Mouse (Mus musculus) inflammation-experienced regulatory T-cells (primary cell): Measurements from ENCODE around the gene Olfr1393. TPM values are rescaled to one million over a fixed set of nuclear protein-coding genes. Genes with fewer than 3 reads are reported as not detected.

ENCODE experiments used
- polyA plus RNA-seq, 2 experiments: library from polyadenylated mRNA; unstranded; fragments of 100-300 nt; shearing (Covaris generic); gene quantifications; one replicate each; pipeline ENCODE4 v1.2.1; 2017

The Olfr1393 gene
- not detected for polyA plus RNA-seq

GRCm38 (mm10) chr11:49278222-49278621 is at the start of gene Olfr1393:
TSS of gene Olfr1393 (plus strand) at chr11:49278304.

GRCm38 (mm10) chr11:49243727-49244594 is 34.1 kb upstream of the Olfr1393 start, which contains the start of gene Mgat1:
TSS of gene Mgat1 (plus strand) at chr11:49244191.

DNA sequence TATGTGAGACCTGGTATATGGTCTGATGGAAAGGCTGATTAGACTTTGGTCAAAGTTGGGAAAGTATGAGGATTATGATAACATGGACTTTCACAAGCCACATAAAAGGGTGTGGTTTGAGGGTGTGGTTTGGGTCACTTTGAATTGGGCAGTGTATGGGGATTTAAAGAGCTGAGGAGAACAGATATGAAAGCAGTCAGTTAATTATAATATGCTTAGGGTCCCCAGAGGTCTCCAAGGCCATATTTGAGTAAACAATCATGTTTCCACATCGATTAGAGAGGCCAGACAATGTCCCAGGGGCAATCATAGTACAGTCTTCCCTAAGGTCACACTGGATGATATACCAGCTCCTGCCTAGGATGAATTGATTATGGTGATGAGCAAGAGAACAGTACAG is 6.9 kb downstream of the Olfr1393 start, which contains the start of gene Olfr1392:
TSS of gene Olfr1392 (plus strand) at position 301 of the 400 bp plus-strand sequence.

DNA sequence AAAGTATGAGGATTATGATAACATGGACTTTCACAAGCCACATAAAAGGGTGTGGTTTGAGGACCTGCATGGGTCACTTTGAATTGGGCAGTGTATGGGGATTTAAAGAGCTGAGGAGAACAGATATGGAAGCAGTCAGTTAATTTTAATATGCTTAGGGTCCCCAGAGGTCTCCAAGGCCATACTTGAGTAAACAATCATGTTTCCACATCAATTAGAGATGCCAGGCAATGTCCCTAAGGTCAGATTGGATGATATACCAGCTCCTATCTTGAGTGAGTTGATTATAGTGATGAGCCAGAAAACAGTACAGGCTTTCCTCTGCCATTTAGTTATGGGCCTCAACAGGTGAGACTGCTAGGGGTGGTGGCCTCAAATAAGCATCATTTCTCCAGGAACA is 26.3 kb downstream of the Olfr1393 start, which contains the start of gene Olfr10:
TSS of gene Olfr10 (plus strand) at position 301 of the 400 bp plus-strand sequence.

GRCm38 (mm10) chr11:49322442-49322841 is 44.3 kb downstream of the Olfr1393 start, which contains the start of gene Olfr1391:
TSS of gene Olfr1391 (plus strand) at chr11:49322742.

Other genes starting within 250 kb of the Olfr1393 start
- gene 9930111J21Rik2, start 227.1 kb upstream of the Olfr1393 start, polyA plus RNA-seq = 100 to 1,000 TPM in 1 of 2 experiments, 10 to 100 TPM in 1; 95.8 to 115 TPM
- gene Tgtp2, start 214.1 kb upstream of the Olfr1393 start, polyA plus RNA-seq = 100 to 1,000 TPM; 237 to 258 TPM
- 100 to 1,000 TPM; 414 to 424 TPM for gene Ifi47, start 201.7 kb upstream of the Olfr1393 start, polyA plus RNA-seq
- gene Olfr1396, start 163.4 kb upstream of the Olfr1393 start, polyA plus RNA-seq = not detected
- gene Olfr1395, start 136.0 kb upstream of the Olfr1393 start, polyA plus RNA-seq = not detected
- gene Olfr1394, start 123.9 kb upstream of the Olfr1393 start, polyA plus RNA-seq = not detected
- gene Btnl9, start 91.1 kb upstream of the Olfr1393 start, polyA plus RNA-seq = 1 to 10 TPM in 1 of 2 experiments, under 1 TPM in 1; 0.08 to 2.7 TPM
- gene Zfp62, start 75.0 kb upstream of the Olfr1393 start, polyA plus RNA-seq = 10 to 100 TPM; 50.0 to 53.8 TPM
- 100 to 1,000 TPM in 1 of 2 experiments, 10 to 100 TPM in 1; 98.9 to 109 TPM for gene Mgat1, start 34.1 kb upstream of the Olfr1393 start, polyA plus RNA-seq
- under 1 TPM in 1 of 2 experiments, not detected in 1; 0.71 TPM for gene Olfr1392, start 7.0 kb downstream of the Olfr1393 start, polyA plus RNA-seq
- not detected for gene Olfr10, start 26.4 kb downstream of the Olfr1393 start, polyA plus RNA-seq
- gene Olfr1391, start 44.4 kb downstream of the Olfr1393 start, polyA plus RNA-seq = not detected
- gene Olfr1390, start 56.9 kb downstream of the Olfr1393 start, polyA plus RNA-seq = under 1 TPM in 1 of 2 experiments, not detected in 1; 0.61 TPM
- gene Olfr1389, start 144.8 kb downstream of the Olfr1393 start, polyA plus RNA-seq = 1 to 10 TPM in 1 of 2 experiments, not detected in 1; 1.2 TPM
- under 1 TPM in 1 of 2 experiments, not detected in 1; 0.31 TPM for gene Olfr1388, start 158.3 kb downstream of the Olfr1393 start, polyA plus RNA-seq
- gene Olfr1387, start 177.0 kb downstream of the Olfr1393 start, polyA plus RNA-seq = under 1 TPM in 1 of 2 experiments, not detected in 1; 0.28 TPM
- gene Olfr1386, start 186.7 kb downstream of the Olfr1393 start, polyA plus RNA-seq = under 1 TPM in 1 of 2 experiments, not detected in 1; 0.46 TPM
- gene Olfr1385, start 210.8 kb downstream of the Olfr1393 start, polyA plus RNA-seq = under 1 TPM; 0.12 to 0.84 TPM
- under 1 TPM in 1 of 2 experiments, not detected in 1; 0.27 TPM for gene Olfr1384, start 228.4 kb downstream of the Olfr1393 start, polyA plus RNA-seq
- gene Olfr1383, start 241.3 kb downstream of the Olfr1393 start, polyA plus RNA-seq = not detected
- gene Olfr1382, start 249.9 kb downstream of the Olfr1393 start, polyA plus RNA-seq = under 1 TPM in 1 of 2 experiments, not detected in 1; 0.09 TPM